Mouse (Mus musculus) heart, embryonic 12.5 days (tissue): ENCODE results near the gene Asmt. TPM values are rescaled to one million over a fixed set of nuclear protein-coding genes. Genes with fewer than 3 reads are reported as not detected.

Experiments
- ATAC-seq: fragments of 200-750 bp; cut with Nextera tagmentation; 2 replicates; pipeline ENCODE4 v1.8.0; 2017; ENCODE audit warnings: moderate TSS enrichment, moderate library complexity; ENCODE audit not compliant: insufficient number of reproducible peaks, low FRiP score
- H3K27ac ChIP-seq: fragments of 300-500 bp; sonication (generic); 2 replicates; pipeline ENCODE4 v1.5.1; 2016; ENCODE audit warnings: mild to moderate bottlenecking, moderate library complexity; ENCODE audit not compliant: poor library complexity, severe bottlenecking
- H3K27me3 ChIP-seq: fragments of 300-500 bp; sonication (generic); replicated peaks from 2 replicates; pipeline ENCODE4 v1.6.1; 2016; ENCODE audit warnings: mild to moderate bottlenecking, moderate library complexity
- H3K36me3 ChIP-seq: fragments of 300-500 bp; sonication (generic); 2 replicates; pipeline ENCODE4 v1.6.1; 2016; ENCODE audit warnings: mild to moderate bottlenecking, moderate library complexity
- H3K4me1 ChIP-seq: fragments of 300-500 bp; sonication (generic); replicated peaks from 2 replicates; pipeline ENCODE4 v1.6.1; 2016; ENCODE audit warnings: mild to moderate bottlenecking
- H3K4me2 ChIP-seq: fragments of 300-500 bp; sonication (generic); 2 replicates; pipeline ENCODE4 v1.6.1; 2016; ENCODE audit warnings: mild to moderate bottlenecking, moderate library complexity
- H3K4me3 ChIP-seq: fragments of 300-500 bp; sonication (generic); 2 replicates; pipeline ENCODE4 v1.5.1; 2016; ENCODE audit warnings: mild to moderate bottlenecking
- H3K9ac ChIP-seq: fragments of 300-500 bp; sonication (generic); 2 replicates; pipeline ENCODE4 v1.6.1; 2016; ENCODE audit warnings: mild to moderate bottlenecking, moderate library complexity
- H3K9me3 ChIP-seq: fragments of 300-500 bp; sonication (generic); replicated peaks from 2 replicates; pipeline ENCODE4 v1.6.1; 2016; ENCODE audit warnings: mild to moderate bottlenecking, moderate library complexity
- WGBS: fragments of 180-500 bp; shearing (Covaris S2); methylation state at CpG from one replicate; pipeline ENCODE4 v1.1.7; 2016; 5-methylcytosine and 5-hydroxymethylcytosine counted together
- polyA plus RNA-seq: library from polyadenylated mRNA; unstranded; fragments of >200 nt; fragmentation: Nextera tagmentation; extraction: Ambion mirVana; gene quantifications from 2 replicates; pipeline ENCODE4 v1.2.1, GENCODE M21; 2016

Gene Asmt
- not detected in 2 replicates for polyA plus RNA-seq

DNA sequence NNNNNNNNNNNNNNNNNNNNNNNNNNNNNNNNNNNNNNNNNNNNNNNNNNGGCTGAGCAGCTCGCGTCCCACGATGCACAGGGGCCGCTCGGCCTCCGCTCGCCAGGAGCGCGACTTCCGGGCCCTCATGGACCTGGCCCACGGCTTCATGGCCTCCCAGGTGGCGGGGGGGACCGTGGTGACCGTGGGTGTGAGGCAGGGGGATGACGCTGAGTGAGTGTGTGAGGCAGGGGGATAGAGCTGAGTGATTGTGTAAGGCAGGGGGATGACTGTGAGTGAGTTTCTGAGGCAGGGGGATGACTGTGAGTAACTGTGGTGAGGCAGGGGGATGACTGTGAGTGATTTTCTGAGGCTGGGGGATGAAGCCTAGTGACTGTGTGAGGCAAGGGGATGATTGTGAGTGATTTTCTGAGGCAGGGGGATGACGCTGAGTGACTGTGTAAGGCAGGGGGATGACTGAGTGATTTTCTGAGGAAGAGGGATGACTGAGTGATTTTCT, at the start of gene Asmt:
Asmt (plus strand) TSS at position 51 of the 499 bp plus-strand sequence.
- Histone ChIP-seq H3K27me3 (no peaks in the 10 kb centered on the region), H3K27ac (no peak within 1 kb of the TSS), H3K4me3 (no peak within 1 kb of the TSS), H3K36me3 (peaks cover 43% of the 10 kb centered on the region), H3K4me1 (no peaks in the 10 kb centered on the region), H3K9ac (no peak within 1 kb of the TSS), H3K9me3 (peaks cover 51% of the 10 kb centered on the region), H3K4me2 (no peak within 1 kb of the TSS)
- WGBS, result 93% methylated on average over 13 of the region's 16 CpGs
- ATAC-seq, result 0 out of 2 replicates have a peak, but pooled peaks have one; percentile 37

DNA sequence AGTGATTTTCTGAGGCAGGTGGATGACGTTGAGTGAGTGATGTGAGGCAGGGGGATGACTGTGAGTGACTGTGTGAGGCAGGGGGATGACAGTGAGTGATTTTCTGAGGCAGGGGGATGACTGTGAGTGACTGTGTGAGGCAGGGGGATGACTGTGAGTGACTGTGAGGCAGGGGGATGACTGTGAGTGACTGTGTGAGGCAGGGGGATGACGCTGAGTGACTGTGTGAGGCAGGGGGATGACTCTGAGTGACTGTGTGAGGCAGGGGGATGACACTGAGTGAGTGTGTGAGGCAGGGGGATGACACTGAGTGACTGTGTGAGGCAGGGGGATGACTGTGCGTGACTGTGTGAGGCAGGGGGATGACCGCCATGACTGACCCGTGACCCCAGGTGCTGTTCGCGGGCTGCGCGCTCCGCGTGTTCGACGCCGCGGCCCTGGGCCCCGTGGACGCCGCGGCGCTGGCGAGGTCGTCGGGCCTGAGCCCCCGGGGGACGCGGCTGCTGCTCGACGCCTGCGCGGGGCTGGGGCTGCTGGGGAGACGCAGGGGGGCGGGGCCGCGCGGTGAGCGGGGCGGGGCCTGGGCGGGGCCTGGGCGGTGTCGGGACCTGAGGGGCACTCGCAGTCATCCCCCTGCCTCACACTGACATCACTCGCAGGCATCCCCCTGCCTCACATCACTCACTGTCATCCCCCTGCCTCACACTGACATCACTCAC, 948 bp downstream of the Asmt start:
- no peaks in the 10 kb centered on the region for H3K4me1 ChIP-seq
- no peak overlapping the region for H3K9ac ChIP-seq
- H3K9me3 ChIP-seq, result peaks cover 53% of the 10 kb centered on the region
- no peak overlapping the region for H3K4me2 ChIP-seq
- peak; percentile 64; the same call in 1 of the 2 replicates for ATAC-seq
- H3K36me3 ChIP-seq, result peaks cover 45% of the 10 kb centered on the region
- H3K4me3 ChIP-seq, result no peak overlapping the region
- H3K27ac ChIP-seq, result no peak overlapping the region
- 82% methylated on average over 42 of the region's 42 CpGs for WGBS
- H3K27me3 ChIP-seq, result no peaks in the 10 kb centered on the region

DNA sequence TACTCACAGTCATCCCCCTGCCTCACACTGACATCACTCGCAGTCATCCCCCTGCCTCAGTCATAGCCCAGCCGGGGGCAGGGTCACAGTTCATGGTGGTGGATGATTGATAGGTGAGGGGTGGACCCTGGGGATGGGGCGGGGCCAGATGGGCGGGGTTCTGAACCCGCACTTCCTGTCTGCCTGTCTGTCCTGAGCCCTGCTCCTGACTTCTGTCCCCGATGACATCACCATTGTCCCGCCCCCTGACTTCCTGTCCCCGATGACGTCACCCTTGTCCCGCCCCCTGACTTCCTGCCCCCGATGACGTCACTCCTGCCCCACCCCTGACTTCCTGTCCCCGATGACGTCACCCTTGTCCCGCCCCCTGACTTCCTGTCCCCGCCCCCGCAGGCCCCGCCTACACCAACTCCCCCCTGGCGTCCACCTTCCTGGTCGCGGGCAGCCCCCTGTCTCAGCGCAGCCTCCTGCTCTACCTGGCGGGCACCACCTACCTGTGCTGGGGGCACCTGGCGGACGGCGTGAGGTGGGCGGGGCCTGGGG, 1.9 kb downstream of the Asmt start:
- peak; percentile 74 for ATAC-seq
- WGBS, result 75% methylated on average over 27 of the region's 27 CpGs
- no peak overlapping the region for H3K27ac ChIP-seq
- H3K4me2 ChIP-seq, result no peak overlapping the region
- H3K9me3 ChIP-seq, result peaks cover 53% of the 10 kb centered on the region
- 0 out of 2 replicates have a peak overlapping the region, but pooled peaks have one; percentile 5 for H3K4me3 ChIP-seq
- H3K36me3 ChIP-seq, result peaks cover 45% of the 10 kb centered on the region
- no peaks in the 10 kb centered on the region for H3K27me3 ChIP-seq
- no peak overlapping the region for H3K9ac ChIP-seq
- no peaks in the 10 kb centered on the region for H3K4me1 ChIP-seq

DNA sequence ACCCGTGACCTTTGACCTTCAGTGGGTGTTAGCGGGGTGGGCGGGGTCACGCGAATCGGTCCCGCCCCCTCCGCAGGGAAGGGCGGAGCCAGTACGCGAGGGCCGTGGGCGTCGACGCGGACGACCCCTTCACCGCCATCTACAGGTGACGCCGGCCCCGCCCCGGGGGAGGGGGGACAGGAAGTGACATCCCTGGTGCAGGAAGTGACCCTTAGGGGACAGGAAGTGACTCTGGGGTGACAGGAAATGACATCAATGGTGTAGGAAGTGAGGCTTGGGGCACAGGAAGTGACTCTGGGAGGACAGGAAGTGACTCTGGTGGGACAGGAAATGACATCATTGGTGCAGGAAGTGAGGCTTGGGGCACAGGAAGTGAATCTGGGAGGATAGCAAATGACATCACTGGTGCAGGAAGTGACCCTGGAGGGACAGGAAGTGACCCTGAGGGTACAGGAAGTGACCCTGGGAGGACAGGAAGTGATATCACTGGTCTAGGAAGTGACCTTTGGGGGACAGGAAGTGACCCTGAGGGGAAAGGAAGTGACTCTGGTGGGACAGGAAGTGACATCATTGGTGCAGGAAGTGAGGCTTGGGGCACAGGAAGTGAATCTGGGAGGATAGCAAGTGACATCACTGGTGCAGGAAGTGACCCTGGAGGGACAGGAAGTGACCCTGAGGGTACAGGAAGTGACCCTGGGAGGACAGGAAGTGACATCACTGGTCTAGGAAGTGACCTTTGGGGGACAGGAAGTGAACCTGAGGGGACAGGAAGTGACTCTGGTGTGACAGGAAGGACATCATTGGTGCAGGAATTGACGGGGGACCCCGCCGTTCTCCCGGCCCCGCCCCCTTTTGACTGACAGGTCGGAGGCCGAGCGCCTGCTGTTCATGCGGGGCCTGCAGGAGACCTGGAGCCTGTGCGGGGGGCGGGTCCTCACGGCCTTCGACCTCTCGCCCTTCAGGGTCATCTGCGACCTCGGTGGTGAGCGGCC, 2.7 kb downstream of the Asmt start:
- H3K9ac ChIP-seq, result no peak overlapping the region
- peaks cover 53% of the 10 kb centered on the region for H3K9me3 ChIP-seq
- peak; percentile 31 for ATAC-seq
- H3K4me3 ChIP-seq, result 0 out of 2 replicates have a peak overlapping the region, but pooled peaks have one; percentile 5
- 87% methylated on average over 39 of the region's 39 CpGs for WGBS
- no peaks in the 10 kb centered on the region for H3K4me1 ChIP-seq
- H3K36me3 ChIP-seq, result peaks cover 45% of the 10 kb centered on the region
- H3K4me2 ChIP-seq, result no peak overlapping the region
- H3K27ac ChIP-seq, result no peak overlapping the region
- H3K27me3 ChIP-seq, result no peaks in the 10 kb centered on the region

DNA sequence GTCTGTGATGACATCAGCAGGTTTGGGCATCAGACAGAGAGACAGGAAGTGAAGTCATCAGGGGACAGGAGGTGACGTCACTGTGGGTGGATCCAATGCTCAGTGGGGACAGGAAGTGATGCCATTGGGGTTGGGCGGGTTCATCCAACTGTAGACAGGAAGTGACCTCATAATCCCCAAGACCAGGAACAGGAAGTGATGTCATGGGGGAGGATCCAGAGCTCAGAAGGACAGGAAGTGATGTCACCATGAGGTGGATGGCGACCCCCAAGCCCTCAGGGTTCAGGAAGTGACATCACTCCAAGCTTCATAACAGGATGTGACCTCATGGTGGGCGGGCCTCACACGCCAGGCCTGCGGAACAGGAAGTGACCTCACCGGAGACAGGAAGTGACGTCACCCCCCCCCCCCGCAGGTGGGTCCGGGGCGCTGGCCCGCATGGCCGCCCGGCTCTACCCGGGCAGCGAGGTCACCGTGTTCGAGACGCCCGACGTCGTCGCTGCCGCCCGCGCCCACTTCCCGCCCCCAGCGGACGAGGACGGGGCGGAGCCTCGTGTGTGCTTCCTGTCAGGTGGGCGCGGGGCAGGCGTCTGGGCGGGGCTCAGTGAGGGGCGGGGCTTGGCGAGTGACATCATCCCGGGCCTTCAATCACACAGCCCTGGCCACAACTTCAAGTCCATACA, 3.6 kb downstream of the Asmt start:
- peak; percentile 19 for ATAC-seq
- Histone ChIP-seq H3K27me3 (no peaks in the 10 kb centered on the region), H3K27ac (no peak overlapping the region), H3K36me3 (peaks cover 45% of the 10 kb centered on the region), H3K4me2 (no peak overlapping the region), H3K4me1 (no peaks in the 10 kb centered on the region), H3K9ac (no peak overlapping the region), H3K9me3 (peaks cover 53% of the 10 kb centered on the region), H3K4me3 (no peak overlapping the region)
- 96% methylated on average over 38 of the region's 39 CpGs for WGBS

DNA sequence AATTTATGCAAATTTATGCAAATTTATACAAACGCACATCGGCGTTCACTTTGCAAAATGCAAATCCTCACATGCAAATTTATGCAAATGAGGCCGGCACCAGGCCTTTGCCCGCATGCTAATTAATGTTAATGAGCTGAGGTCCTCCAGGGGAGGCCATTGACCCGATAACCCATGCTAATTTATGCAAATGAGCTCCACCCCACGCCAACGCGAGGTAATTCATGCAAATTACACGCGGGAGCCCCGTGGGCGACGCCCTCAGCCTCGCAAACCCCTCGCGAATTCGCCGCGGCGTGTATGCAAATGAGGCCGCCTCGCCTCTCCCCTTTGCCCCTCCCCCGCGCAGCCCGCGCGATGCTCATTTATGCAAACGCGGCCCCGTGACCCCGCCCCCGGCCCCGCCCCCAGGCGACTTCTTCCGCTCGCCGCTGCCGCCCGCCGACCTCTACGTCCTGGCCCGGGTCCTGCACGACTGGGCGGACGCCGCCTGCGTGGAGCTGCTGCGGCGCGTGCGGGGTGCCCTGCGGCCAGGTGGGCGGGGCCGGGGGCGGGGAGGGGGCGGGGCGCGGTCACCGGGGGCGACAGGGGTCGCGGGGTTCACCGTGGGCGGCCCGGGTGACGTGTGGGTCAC, 4.3 kb downstream of the Asmt start:
- Histone ChIP-seq H3K9me3 (peaks cover 53% of the 10 kb centered on the region), H3K4me1 (no peaks in the 10 kb centered on the region), H3K27me3 (no peaks in the 10 kb centered on the region), H3K4me3 (no peak overlapping the region), H3K9ac (no peak overlapping the region), H3K4me2 (no peak overlapping the region), H3K36me3 (peaks cover 45% of the 10 kb centered on the region), H3K27ac (no peak overlapping the region)
- 95% methylated on average over 67 of the region's 67 CpGs for WGBS
- peak; percentile 61 for ATAC-seq

DNA sequence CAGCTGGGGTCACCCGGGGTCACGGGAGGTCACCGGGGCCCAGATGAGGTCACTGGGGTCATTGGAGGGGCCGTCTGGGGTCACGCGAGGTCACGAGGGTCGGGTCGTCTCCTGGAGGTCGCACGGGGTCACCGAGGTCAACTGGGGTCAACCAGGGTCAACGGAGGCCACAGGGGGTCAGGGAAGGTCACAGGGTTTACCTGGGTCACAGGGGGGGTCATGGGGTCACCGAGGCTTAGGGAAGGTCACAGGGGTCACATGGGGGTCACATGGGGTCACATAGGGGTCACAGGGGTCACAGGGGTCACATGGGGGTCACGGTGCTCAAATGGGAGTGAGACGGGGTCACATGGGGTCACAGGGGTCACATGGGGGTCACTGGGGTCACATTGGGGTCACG, 4.8 kb downstream of the Asmt start:
- WGBS, result 91% methylated on average over 17 of the region's 17 CpGs
- Histone ChIP-seq H3K27ac (no peak overlapping the region), H3K4me2 (no peak overlapping the region), H3K36me3 (peaks cover 45% of the 10 kb centered on the region), H3K4me3 (no peak overlapping the region), H3K9ac (no peak overlapping the region), H3K4me1 (no peaks in the 10 kb centered on the region), H3K27me3 (no peaks in the 10 kb centered on the region), H3K9me3 (peaks cover 53% of the 10 kb centered on the region)
- ATAC-seq, result 0 out of 2 replicates have a peak, but pooled peaks have one; percentile 12

DNA sequence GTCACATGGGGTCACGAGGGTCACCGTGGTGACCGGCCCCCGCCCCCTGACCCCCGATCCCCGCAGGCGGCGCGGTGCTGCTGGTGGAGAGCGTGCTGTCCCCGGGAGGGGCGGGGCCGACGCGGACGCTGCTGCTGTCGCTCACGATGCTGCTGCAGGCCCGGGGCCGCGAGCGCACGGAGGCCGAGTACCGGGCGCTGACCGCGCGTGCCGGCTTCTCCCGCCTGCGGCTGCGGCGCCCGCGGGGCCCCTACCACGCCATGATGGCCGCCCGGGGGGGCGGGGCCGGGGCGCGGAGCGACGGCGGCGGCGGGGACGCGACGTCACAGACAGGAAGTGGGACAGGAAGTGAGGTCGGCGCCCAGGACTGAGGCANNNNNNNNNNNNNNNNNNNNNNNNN, 5.2 kb downstream of the Asmt start:
- no peak overlapping the region for H3K9ac ChIP-seq
- H3K27me3 ChIP-seq, result no peaks in the 10 kb centered on the region
- peaks cover 51% of the 10 kb centered on the region for H3K9me3 ChIP-seq
- H3K4me2 ChIP-seq, result no peak overlapping the region
- 99% methylated on average over 53 of the region's 53 CpGs for WGBS
- ATAC-seq, result no peak
- H3K27ac ChIP-seq, result no peak overlapping the region
- no peaks in the 10 kb centered on the region for H3K4me1 ChIP-seq
- no peak overlapping the region for H3K4me3 ChIP-seq
- H3K36me3 ChIP-seq, result peaks cover 42% of the 10 kb centered on the region
